Mouse (Mus musculus) CH12.LX (cell line): ENCODE data around the gene Ccr1l1. TPM values are rescaled to one million over a fixed set of nuclear protein-coding genes. Genes with fewer than 3 reads are reported as not detected.

Experiments
- DNase-seq: peaks from one replicate; pipeline ENCODE4 v3.0.0-alpha.2; 2013; ENCODE audit errors: extremely low read depth
- H3K27ac ChIP-seq: 2 replicates; pipeline ENCODE4 v1.5.1; 2012; ENCODE audit warnings: low read depth, mild to moderate bottlenecking, control low read depth, moderate library complexity; ENCODE audit not compliant: insufficient read depth
- H3K27me3 ChIP-seq: replicated peaks from 2 replicates; pipeline ENCODE3; 2012; ENCODE audit warnings: inconsistent platforms
- H3K36me3 ChIP-seq, 2 experiments: replicated peaks in 1 of 2; 2 replicates each; pipeline versions ENCODE3 to v1.6.1; 2012; ENCODE audit warnings: inconsistent platforms in 1 of 2, low read length in 1 of 2, mild to moderate bottlenecking in 1 of 2, mixed read lengths in 1 of 2, moderate library complexity in 1 of 2; ENCODE audit not compliant: control insufficient read depth in 1 of 2, insufficient read depth in 1 of 2
- H3K4me1 ChIP-seq, 2 experiments: 2 replicates each; pipeline ENCODE4 v1.6.1; 2012; ENCODE audit warnings: inconsistent platforms in 1 of 2, moderate library complexity in 1 of 2; ENCODE audit not compliant: insufficient read depth in 2 of 2, control insufficient read depth in 1 of 2
- H3K4me2 ChIP-seq: 2 replicates; pipeline ENCODE4 v1.6.1; 2012; ENCODE audit warnings: low read depth, mild to moderate bottlenecking, control low read depth; ENCODE audit not compliant: poor library complexity, insufficient read depth, severe bottlenecking
- H3K4me3 ChIP-seq, 3 experiments: fragments of 150-350 bp in 1 of 3; sonication (generic) in 1 of 3; replicated peaks in 1 of 3; 2 replicates each; pipeline versions ENCODE3 to v1.5.1; 2011 to 2012; ENCODE audit warnings: low read depth in 2 of 3, low read length in 2 of 3, mild to moderate bottlenecking in 2 of 3, moderate library complexity in 2 of 3, control low read depth in 1 of 3, improper control_type of control experiment in 1 of 3, inconsistent platforms in 1 of 3, mixed read lengths in 1 of 3; ENCODE audit not compliant: poor library complexity in 1 of 3
- H3K79me2 ChIP-seq: replicated peaks from 2 replicates; pipeline ENCODE4 v1.6.1; 2012; ENCODE audit warnings: mild to moderate bottlenecking, moderate library complexity; ENCODE audit not compliant: control insufficient read depth, poor library complexity, insufficient read depth, severe bottlenecking; ENCODE audit errors: extremely low read depth
- H3K9ac ChIP-seq: 2 replicates; pipeline ENCODE4 v1.6.1; 2012; ENCODE audit warnings: low read depth, mild to moderate bottlenecking, control low read depth, moderate library complexity; ENCODE audit not compliant: insufficient read depth
- H3K9me3 ChIP-seq: replicated peaks from 2 replicates; pipeline ENCODE3; 2012; ENCODE audit warnings: low read length, inconsistent platforms, mixed read lengths
- BHLHE40 ChIP-seq: IDR thresholded peaks from 2 replicates; pipeline ENCODE4 v1.6.1; 2011; ENCODE audit warnings: mild to moderate bottlenecking, low read depth, low read length, improper control_type of control experiment
- CHD1 ChIP-seq: IDR thresholded peaks from 2 replicates; pipeline ENCODE4 v1.6.1; 2012; ENCODE audit warnings: low read depth, low read length, improper control_type of control experiment, inconsistent platforms
- CHD2 ChIP-seq: IDR thresholded peaks from 2 replicates; pipeline ENCODE4 v1.6.1; 2011; ENCODE audit warnings: low read length, improper control_type of control experiment
- ELF1 ChIP-seq: IDR thresholded peaks from 2 replicates; pipeline ENCODE4 v1.6.1; 2014; ENCODE audit warnings: low read depth, mild to moderate bottlenecking, inconsistent platforms, low read length, improper control_type of control experiment
- HCFC1 ChIP-seq: IDR thresholded peaks from 2 replicates; pipeline ENCODE4 v1.6.1; 2012; ENCODE audit warnings: low read depth, mild to moderate bottlenecking, inconsistent platforms, low read length, improper control_type of control experiment
- IRF4 ChIP-seq: IDR thresholded peaks from 2 replicates; pipeline ENCODE4 v1.6.1; 2014; ENCODE audit warnings: low read depth, mild to moderate bottlenecking, inconsistent platforms, low read length, improper control_type of control experiment
- JUND ChIP-seq: conservative IDR thresholded peaks from 2 replicates; pipeline ENCODE4 v1.6.1; 2011; ENCODE audit warnings: low read depth, low read length, improper control_type of control experiment
- MAX ChIP-seq: IDR thresholded peaks from 2 replicates; pipeline ENCODE4 v1.6.1; 2011; ENCODE audit warnings: low read length, improper control_type of control experiment
- MAZ ChIP-seq: IDR thresholded peaks from 2 replicates; pipeline ENCODE4 v1.6.1; 2012; ENCODE audit warnings: low read depth, mild to moderate bottlenecking, inconsistent platforms, low read length, improper control_type of control experiment, moderate library complexity
- MEF2A ChIP-seq: IDR thresholded peaks from 2 replicates; pipeline ENCODE4 v1.6.1; 2014; ENCODE audit warnings: low read depth, mild to moderate bottlenecking, inconsistent platforms, low read length, improper control_type of control experiment, borderline replicate concordance
- MXI1 ChIP-seq: IDR thresholded peaks from 2 replicates; pipeline ENCODE4 v1.6.1; 2011; ENCODE audit warnings: mild to moderate bottlenecking, low read depth, low read length, improper control_type of control experiment
- NELFE ChIP-seq: IDR thresholded peaks from 2 replicates; pipeline ENCODE4 v1.6.1; 2011; ENCODE audit warnings: low read depth, low read length, improper control_type of control experiment
- POLR2A ChIP-seq: IDR thresholded peaks from 2 replicates; pipeline ENCODE4 v1.6.1; 2011; ENCODE audit warnings: low read depth, mild to moderate bottlenecking, improper control_type of control experiment, low read length
- POLR2AphosphoS2 ChIP-seq: IDR thresholded peaks from 2 replicates; pipeline ENCODE4 v1.6.1; 2011; ENCODE audit warnings: low read depth, low read length, improper control_type of control experiment
- RAD21 ChIP-seq: IDR thresholded peaks from 2 replicates; pipeline ENCODE4 v1.6.1; 2011; ENCODE audit warnings: low read depth, mild to moderate bottlenecking, low read length, improper control_type of control experiment, moderate library complexity
- SIN3A ChIP-seq: IDR thresholded peaks from 2 replicates; pipeline ENCODE4 v1.6.1; 2012; ENCODE audit warnings: low read length, improper control_type of control experiment, inconsistent platforms
- SMC3 ChIP-seq: IDR thresholded peaks from 2 replicates; pipeline ENCODE4 v1.6.1; 2011; ENCODE audit warnings: low read depth, low read length, improper control_type of control experiment
- UBTF ChIP-seq: IDR thresholded peaks from 2 replicates; pipeline ENCODE4 v1.6.1; 2012; ENCODE audit warnings: low read depth, mild to moderate bottlenecking, inconsistent platforms, low read length, improper control_type of control experiment, moderate library complexity
- USF1 ChIP-seq: IDR thresholded peaks from 2 replicates; pipeline ENCODE4 v1.6.1; 2014; ENCODE audit warnings: low read depth, mild to moderate bottlenecking, inconsistent platforms, low read length, improper control_type of control experiment
- USF2 ChIP-seq: conservative IDR thresholded peaks from 2 replicates; pipeline ENCODE4 v1.6.1; 2011; ENCODE audit warnings: low read depth, low read length, improper control_type of control experiment
- ZC3H11A ChIP-seq: IDR thresholded peaks from 2 replicates; pipeline ENCODE4 v1.6.1; 2012; ENCODE audit warnings: low read depth, mild to moderate bottlenecking, inconsistent platforms, low read length, improper control_type of control experiment
- ZMIZ1 ChIP-seq: IDR thresholded peaks from 2 replicates; pipeline ENCODE4 v1.6.1; 2012; ENCODE audit warnings: low read depth, mild to moderate bottlenecking, inconsistent platforms, low read length, improper control_type of control experiment
- dilution Hi-C: fragments of 300-500 bp; cut with MboI; formaldehyde crosslinking; loops from 2 replicates; pipeline ENCODE4 v1.14.3; 2020; ENCODE audit warnings: low sequenced_read_pairs; ENCODE audit not compliant: extremely low pct_unique_long_range_greater_than_20kb, extremely low pct_ligation_motif_present
- in situ Hi-C: fragments of 300-500 bp; cut with MboI; formaldehyde crosslinking; loops from 3 replicates; pipeline ENCODE4 v1.14.3; 2019; ENCODE audit warnings: low sequenced_read_pairs, low pct_ligation_motif_present, low pct_unique_long_range_greater_than_20kb, mixed read lengths
- polyA plus RNA-seq: library from polyadenylated mRNA; unstranded; fragments of >175 nt; gene quantifications from 2 replicates; pipeline ENCODE4 v1.2.1, GENCODE M21; 2012; ENCODE audit warnings: low read depth; ENCODE audit not compliant: insufficient read length
- total RNA-seq, 2 experiments: library from RNA; depleted of rRNA; stranded (reverse); fragments of 300-350 nt in 1 of 2; fragments of >200 nt in 1 of 2; gene quantifications; 2 replicates each; pipeline ENCODE4 v1.2.3; 2012 to 2014

The Ccr1l1 gene
- total and polyA plus RNA-seq, 3 experiments = 0.08 TPM; not detected in 2

DNA sequence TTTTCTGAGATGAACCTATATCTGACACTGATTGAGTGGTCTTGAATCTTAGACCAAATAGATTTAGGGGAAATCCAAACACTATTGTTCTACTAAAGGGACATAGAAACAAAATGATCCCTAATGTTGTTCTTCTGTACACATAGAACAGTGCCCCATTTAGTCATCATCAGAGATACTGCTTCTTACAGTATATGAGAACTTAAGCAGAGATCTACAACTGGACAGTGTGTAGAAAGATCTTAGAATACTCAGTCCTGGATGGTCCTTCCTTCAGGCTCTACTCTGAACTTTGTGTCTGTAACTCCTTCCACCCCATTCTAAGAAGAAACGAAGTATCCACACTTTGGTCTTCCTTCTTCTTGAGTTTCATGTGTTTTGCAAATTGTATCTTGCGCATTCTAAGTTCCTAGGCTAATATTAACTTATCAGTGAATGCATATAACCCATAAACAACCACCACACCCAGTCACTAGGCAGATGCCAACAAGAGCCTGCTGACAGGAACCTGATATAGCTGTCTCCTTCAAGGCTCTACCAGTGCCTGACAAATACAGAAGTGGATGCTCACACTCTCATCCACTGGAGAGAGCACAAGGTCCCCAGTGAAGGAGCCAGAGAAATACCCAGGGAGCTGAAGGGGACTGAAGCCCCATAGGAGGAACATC lies 36.9 kb upstream of the Ccr1l1 start:
- H3K4me3 ChIP-seq = no peak overlapping the region
- H3K9ac ChIP-seq = no peak overlapping the region
- H3K4me2 ChIP-seq = no peak overlapping the region
- TF ChIP-seq MAZ (no peak), CHD2 (no peak), ELF1 (no peak), MXI1 (no peak), MAX (no peak), NELFE (no peak), USF2 (no peak)
- TF ChIP-seq, all 38 proteins: peak for 0
- Histone ChIP-seq H3K9me3 (no peaks in the 10 kb centered on the region), H3K79me2 (no peaks in the 10 kb centered on the region), H3K4me1 (no peaks in the 10 kb centered on the region), H3K27ac (no peak overlapping the region), H3K27me3 (no peaks in the 10 kb centered on the region), H3K36me3 (no peaks in the 10 kb centered on the region)
- dilution Hi-C loops (no loop called here), in situ Hi-C loops (no loop called here)
- DNase-seq = no peak

DNA sequence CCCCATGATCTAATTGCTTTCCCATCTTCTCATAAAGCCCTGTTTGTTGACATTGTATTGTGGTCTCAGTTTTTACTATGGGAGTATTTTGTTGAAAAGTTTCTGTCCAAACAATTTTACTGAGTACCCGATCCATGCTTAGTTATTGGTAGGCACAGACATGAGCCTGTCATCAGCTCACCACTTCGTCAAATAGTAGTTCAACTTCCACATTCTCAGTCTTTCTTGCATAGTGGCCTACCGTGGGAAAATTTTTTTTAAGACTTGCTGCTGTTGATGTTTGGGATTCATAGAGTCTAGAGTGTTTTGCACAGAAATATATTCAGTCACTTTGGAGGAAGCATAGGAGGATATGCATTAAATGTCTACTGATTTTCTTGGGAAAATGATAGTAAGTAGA lies 35.1 kb upstream of the Ccr1l1 start:
- dilution Hi-C loops = no loop called here
- no peak overlapping the region for H3K27ac ChIP-seq

DNA sequence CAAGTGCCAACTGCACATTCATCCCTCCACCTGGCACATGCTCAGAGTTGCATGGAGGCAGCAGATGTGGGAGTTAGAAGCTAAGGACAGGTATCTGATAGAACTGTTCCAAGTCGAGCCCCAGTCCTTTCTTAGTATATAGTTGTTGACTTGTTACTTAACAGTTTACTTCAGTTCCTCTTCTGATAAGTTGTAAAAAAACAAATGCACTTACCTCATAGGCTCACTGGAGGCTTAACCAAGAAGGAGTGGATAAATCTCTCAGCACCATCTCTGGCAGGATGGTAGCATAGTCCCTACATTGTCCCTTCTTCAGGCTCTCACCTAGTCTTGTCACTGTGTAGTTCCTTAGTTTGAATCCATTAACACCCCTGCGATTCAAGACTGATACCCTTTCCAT lies 34.5 kb upstream of the Ccr1l1 start:
- no peak overlapping the region for H3K27ac ChIP-seq
- H3K4me1 ChIP-seq = no peaks in the 10 kb centered on the region
- DNase-seq = no peak
- H3K27me3 ChIP-seq = no peaks in the 10 kb centered on the region
- no peak for TF ChIP-seq IRF4
- no peak for TF ChIP-seq JUND
- no peak for TF ChIP-seq NELFE
- TF ChIP-seq POLR2AphosphoS2 = no peak
- TF ChIP-seq CHD1 = no peak
- no peak for TF ChIP-seq USF1
- no peak for TF ChIP-seq SIN3A
- no peak for TF ChIP-seq RAD21
- TF ChIP-seq MEF2A = no peak
- no peak for TF ChIP-seq MAX
- TF ChIP-seq BHLHE40 = no peak
- TF ChIP-seq SMC3 = no peak
- no peak for TF ChIP-seq ZMIZ1
- TF ChIP-seq ZC3H11A = no peak
- no peak for TF ChIP-seq HCFC1
- TF ChIP-seq MXI1 = no peak
- TF ChIP-seq USF2 = no peak
- TF ChIP-seq UBTF = no peak
- no peak for TF ChIP-seq ELF1
- TF ChIP-seq MAZ = no peak
- H3K79me2 ChIP-seq = no peaks in the 10 kb centered on the region
- in situ Hi-C loops = no loop called here
- no peak overlapping the region for H3K4me3 ChIP-seq
- dilution Hi-C loops = no loop called here
- no peaks in the 10 kb centered on the region for H3K36me3 ChIP-seq
- no peak overlapping the region for H3K9ac ChIP-seq
- H3K9me3 ChIP-seq = no peaks in the 10 kb centered on the region
- no peak overlapping the region for H3K4me2 ChIP-seq

More for the DNA sequence above, 35.1 kb upstream of the Ccr1l1 start:
- H3K36me3 ChIP-seq = no peaks in the 10 kb centered on the region
- no peak for DNase-seq
- no peaks in the 10 kb centered on the region for H3K27me3 ChIP-seq
- no peaks in the 10 kb centered on the region for H3K9me3 ChIP-seq
- no peak overlapping the region for H3K4me2 ChIP-seq
- TF ChIP-seq POLR2A = no peak
- TF ChIP-seq, all 38 proteins: peak for 0
- H3K4me1 ChIP-seq = no peaks in the 10 kb centered on the region
- no peak overlapping the region for H3K9ac ChIP-seq
- in situ Hi-C loops = no loop called here
- H3K4me3 ChIP-seq = no peak overlapping the region
- no peaks in the 10 kb centered on the region for H3K79me2 ChIP-seq
